Mouse (Mus musculus): ENCODE results near the gene Aup1.

Gene Aup1

GRCm38 (mm10) chr6:83101688-83102556 is 47.6 kb downstream of the Aup1 start:
- in situ Hi-C loops (cut with MboI; ENCODE audit: low sequenced_read_pairs), result no loop called here

GRCm38 (mm10) chr6:83103130-83103650 is 48.9 kb downstream of the Aup1 start:
- in situ Hi-C loops (cut with MboI; ENCODE audit: low sequenced_read_pairs), result no loop called here

GRCm38 (mm10) chr6:83104158-83104557 is 49.8 kb downstream of the Aup1 start:
- in situ Hi-C loops (cut with MboI; ENCODE audit: low sequenced_read_pairs), result no loop called here

All from CH12F3 (cell line).